Mouse (Mus musculus): ENCODE measurements around the gene Ttc28.

Ttc28 gene

DNA sequence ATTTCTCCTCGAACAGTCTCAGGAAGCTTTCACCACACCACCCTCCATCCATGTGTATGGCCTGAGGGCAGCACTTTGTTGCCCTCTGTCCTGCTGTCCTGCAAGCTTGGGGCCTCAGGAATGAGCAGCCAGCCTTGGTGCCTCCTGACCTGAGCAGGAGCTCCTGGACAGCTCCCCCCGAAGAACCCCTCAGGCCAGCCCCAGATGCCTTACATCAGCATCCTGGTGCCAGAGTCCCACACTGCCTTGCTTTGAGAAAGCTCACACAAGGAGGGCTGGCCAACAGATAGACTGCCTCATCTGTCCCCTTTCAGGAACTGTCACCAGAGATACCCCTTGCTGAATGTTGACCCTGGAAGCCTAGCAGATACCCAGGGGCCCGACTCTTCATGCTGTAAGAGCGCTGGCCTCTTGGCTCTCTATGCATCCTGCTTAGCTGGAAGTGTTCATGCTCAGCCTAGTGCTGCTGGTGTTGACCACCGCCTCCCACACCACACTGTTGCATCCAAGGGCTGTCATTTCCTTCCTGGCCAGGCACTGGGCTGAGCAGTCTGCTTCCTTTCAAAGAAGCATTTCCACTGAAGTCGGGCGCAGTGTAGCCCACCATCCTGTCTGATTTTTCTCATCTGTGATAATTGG lies 259.4 kb downstream of the Ttc28 start:
- DNase-seq = no peak

DNA sequence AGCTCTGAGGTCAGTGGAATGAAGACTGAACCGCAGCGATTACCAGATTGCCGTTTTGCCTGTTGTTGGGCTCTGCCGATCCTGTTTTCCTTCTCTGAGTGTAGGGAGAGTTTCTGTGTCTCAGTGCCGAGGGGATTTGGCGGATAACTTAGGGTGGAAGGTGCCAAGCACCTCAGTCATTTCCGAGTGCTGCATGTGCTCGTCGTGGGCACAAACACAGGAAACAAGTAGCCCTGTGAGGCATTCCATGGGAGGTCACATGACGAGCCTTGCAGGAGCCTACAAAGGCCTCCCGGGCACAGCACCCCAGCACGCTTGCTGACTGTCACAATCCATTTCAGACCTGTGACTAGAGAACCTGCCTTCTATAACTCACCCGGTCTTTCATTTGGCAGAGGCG lies 260.0 kb downstream of the Ttc28 start:
- DNase-seq = no peak

DNA sequence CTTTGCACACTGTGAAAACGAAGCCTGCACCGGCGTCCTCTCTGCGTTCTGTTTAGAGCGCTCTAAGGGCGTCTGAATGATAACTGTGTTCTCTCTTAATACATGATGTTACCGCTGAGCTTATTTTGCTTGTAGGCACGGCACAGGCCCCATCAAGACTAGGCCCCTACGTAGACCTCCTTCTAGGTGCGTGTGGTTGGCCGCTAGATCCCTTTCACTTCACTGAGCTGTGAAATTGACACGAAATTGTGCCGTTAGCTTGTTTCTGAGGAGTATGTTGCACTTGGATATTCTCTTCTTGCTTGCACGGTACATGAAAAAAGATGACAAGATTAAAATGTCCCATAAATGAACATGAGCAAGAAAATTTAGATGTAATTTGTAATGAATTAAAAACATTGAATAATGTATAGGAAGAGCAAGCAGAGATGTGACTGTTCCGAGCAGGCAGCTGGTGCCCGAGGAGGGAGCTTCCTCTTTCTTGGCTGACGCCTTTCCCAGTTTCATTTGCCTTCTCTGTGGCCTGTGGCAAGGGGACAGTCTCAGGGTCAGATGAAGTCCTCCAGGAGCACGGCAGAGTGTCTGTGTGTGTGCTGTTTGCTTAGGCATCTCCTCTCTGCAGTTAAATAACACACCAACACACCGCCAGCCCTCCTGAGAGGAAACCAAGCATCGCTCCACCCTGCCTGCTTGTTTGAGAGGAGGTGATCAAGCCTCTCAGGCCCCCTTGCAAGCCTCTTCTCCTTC lies 261.7 kb downstream of the Ttc28 start:
- DNase-seq = no peak

DNA sequence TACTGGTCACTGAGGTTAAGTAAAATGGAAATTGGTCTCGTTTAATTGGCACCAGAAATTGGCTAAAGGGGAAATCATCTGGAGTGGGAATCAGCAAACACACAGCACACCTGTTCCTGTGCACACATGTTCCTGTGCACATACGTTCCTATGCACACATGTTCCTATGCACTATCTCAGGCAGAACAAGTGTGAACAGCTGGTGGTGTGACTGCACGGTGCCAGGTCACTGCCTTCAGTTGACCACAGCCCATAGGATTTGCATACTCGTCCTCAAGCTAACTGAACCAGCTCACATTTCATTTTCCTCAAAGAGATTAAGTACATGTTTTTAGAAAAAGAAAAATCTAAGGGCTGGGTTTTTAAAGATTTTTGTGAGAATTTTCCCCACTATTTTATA lies 263.2 kb downstream of the Ttc28 start:
- DNase-seq = no peak

DNA sequence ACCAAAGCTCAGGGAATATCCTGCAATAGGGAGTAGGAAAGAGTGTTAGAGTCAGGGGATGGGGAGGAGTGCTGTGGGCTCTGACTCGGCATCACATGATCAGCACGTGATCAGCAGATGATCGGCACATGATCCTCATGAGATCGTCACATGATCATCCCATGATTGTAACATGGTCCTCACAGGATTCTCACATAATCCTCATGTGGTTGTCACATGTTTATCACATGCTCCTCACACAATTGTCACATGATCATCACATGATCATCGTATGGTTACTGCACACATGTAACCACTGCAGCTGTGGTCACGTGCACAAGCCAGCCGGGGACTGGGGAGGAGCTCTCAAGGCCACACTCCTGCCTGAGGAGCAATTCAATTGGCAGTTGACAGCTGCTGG lies 264.8 kb downstream of the Ttc28 start:
- DNase-seq = no peak

DNA sequence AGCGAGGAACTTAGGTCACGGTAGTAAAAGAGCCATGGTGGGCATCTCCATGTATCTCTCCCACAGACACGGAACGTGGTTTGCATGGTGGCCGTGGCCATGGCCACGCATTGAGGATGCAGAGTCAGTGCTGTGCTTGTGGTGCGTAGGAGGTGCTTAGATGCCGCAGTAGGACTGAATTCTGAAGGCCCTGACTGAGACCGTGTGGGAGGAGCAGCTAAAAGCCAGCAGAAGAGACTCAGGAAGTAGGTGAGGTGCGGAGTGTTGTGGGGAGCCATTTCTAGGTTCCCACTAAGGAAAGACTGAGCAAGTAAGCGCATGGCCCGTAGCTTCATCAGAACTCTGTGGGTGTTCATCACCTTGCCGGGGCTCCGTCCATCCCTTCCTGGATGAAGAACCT lies 271.0 kb downstream of the Ttc28 start:
- DNase-seq = no peak

DNA sequence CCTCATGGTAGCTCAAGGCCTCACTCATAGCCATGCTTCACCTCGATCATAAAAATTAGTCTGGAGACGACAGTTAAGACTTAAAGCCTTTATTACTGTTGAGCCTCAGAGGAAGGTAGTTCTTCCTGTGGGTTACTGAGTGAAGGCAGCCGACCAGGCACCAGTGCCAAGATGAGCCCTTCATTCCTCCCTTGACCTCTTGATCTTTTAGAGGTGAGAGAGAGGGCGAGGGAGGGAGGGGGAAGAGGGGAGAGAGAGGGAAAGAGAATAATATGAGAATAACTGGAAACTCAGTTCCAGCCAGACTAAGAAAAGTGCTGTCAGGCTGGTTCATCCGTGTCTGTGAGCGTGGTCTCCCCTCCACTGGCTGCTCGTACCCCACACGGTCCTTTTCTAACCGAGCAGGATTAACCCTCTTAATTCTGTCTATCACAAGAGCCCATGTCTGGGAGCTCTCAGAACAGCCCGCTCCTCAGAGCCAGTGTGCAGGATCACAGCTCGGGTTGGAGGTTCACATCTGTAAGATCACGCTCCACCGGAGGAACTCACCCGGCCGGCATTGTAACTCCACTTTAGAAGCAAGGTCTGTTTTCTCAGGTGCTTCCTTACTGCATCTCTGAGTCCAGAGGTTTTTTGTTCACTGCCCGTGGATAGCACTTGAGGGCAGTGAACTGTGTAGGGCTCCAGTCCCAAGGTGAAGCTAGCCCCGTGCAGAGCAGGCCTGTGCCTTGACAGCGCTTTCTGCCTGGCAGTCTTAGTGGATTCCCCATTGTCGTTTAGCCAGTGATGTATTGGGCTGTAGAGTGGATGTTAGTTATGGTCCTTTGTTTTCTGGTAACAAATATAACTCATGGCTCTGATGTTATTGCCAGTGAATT lies 272.5 kb downstream of the Ttc28 start:
- no peak for DNase-seq

DNA sequence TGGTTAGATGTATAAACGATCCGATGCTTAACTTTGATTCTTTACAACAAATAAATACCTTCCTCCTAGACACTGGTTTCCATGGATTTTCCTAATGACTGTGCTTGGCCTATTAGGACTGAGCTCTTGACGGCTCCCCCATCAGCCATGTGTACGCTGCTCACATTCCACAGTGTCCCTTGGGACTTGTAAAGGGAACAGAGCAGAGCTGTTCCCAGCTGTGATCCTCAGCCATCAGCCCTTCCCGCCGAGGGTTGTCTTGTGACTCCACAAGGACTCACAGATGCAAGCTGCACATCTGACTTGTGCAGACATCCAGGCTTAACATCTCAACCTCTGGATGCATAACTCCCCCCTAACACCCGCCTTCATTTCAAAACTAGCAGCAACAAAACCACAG lies 275.0 kb downstream of the Ttc28 start:
- no peak for DNase-seq

DNA sequence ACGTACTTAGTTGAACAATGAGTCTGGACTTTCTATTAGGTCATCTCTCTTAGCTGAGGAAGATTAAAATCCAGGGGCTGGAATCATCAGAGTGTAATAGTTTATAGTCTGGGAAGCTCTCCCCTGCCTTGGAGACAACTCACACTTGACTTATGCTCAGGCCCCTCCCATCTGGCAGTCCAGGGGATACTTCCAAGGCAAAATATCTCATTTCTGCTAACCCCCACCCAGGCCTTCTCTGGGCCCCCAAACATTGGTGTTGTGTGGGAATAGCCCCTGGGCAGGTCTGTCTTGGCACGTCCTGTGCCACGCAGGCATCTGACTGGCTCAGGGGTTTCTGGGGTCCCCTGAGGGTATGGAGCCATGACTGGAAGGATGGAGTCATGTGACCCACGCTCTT lies 275.7 kb downstream of the Ttc28 start:
- no peak for DNase-seq

DNA sequence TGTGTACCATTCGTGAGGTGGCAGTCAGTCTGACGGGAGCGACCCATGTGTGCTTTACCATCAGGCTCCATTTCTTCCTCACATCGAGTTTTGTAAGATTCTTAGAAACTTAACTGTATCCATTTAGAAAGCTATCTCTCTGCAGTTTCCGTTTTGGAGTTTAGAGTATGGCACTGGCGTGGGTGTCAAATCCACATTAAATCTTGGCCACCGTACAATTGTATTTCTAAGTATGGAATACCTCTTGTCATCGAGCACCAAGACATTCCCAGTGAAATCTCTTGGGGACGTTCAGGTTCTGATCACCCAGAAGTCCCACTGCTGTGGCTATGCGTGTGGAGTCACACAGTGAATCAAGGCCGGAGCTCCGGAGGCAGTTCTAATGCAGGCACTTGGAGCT lies 276.3 kb downstream of the Ttc28 start:
- DNase-seq = no peak

DNA sequence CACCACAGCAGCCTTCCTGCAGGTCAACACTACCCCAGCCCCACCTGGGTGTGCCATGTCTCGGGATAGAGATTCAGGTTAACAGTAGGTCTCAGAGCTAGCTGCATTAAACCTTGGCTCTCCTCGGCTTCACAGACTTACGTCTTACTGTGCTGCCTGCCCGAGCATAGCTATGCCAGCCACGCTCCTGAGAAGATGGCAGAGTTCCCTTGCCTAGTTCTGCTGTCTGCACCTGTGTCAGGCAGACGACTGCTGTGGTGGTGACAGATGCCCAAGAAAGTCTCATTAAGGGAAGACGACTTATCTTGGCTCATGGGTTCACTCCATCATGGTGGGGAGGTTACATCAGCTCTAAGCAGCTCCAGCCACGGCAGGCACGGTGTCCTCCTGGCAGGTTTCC lies 278.7 kb downstream of the Ttc28 start:
- DNase-seq = no peak

DNA sequence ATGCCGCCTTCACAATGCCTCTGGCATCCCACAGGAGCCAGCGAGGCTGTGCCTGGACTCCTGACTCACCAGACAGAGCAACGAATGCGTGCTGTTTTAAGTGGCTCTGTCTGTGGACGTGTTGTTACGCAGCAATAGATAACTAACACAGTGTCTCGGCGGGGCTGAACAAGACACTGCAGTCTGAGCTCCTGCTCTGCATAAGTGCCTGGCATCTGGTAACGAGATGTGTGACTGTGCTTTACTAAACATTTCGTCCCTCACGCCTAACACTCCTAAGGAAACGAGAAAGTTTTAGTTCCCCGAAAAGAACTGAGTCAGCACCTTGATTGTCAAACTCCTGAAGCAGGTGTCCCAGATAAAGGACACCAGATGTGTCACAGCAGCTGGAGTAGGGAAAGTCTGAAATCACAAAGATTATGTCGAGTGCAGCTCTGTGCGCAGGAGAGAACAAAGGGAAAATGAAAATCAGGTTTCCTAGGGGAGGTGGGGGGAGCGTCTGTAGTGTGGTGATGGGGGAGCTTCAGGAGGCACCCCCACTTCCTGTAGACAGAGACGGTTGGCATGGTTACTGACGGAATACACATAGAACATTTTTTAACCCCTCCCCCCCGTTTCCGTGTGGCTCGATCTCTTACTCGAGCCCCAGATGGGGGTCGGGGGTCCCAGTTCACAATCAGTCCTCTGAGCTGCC lies 280.2 kb downstream of the Ttc28 start:
- peak; percentile 69 for DNase-seq

DNA sequence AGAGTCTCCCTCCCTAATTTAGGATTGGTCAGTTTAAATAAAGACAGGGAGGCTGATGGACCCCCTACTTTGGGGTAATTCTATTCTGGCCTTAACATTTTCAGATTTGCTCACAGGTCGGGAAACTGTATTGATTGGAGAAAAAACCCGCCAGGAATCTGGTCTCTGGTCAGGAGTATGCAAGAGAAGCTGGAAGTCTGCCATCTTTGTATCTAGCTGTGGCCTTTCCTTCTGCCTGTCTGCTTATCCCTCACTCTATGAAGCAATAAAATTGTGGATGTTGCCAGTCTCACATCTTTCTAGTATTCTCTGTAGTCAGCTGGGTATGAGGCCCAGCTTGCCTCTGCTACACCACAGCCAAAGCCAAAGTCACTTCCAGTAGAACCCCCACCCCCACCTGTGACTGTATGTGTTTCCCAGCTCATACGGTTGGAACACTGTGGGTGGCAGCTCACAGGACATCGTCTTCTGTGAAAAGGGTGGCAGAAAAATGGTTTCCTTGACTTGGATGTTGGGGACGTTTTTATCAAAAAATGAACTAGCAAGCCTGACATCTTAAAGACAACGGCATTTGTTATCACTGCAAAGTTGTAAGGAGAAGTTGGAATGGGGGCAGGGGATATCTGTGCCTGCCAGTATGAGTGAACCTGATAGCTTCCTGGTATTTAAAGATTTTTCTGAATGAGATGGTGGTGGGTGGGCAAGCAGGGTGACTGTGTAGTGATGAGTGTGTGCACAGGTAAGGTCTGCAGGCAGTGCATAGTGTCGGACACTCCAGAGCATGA lies 281.7 kb downstream of the Ttc28 start:
- no peak for DNase-seq

DNA sequence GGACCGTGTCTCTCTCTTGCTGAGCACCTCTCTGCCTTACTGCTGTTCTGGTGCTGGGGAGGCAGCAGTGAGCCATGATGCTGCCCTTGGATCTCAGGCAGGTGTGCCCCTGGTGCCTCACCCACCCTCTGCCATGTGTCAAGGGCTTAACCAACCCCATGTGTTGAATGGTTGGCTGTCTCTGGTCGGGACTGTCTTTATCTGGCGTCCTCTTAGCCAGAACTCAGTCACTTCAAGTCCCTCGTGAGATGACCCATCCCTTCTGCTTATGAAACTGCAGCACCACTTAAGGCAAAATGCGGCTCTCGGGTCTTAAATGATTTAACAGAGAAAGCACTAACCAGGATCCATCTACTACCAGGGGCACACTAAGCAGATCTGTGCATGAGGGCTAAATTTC lies 283.3 kb downstream of the Ttc28 start:
- DNase-seq = no peak

DNA sequence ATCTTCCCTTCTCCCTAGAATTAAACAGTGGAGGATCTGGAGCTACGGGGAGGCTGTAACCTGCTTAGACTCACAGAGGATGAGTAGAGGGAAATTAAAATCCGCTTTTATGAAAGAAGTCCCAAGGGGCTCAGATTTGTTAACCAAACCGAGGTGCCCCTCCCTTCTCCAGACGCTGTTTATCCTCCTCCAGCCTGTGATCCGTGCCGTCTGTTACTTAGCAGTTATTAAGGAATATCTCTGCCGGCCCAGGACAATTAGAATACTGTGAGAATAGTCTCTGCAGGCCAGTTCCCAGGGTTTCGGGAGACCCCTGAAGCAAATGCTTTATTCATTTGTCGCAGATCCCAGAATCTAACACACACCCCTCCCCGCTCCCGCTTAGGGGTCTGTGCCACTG lies 283.8 kb downstream of the Ttc28 start:
- DNase-seq = no peak

DNA sequence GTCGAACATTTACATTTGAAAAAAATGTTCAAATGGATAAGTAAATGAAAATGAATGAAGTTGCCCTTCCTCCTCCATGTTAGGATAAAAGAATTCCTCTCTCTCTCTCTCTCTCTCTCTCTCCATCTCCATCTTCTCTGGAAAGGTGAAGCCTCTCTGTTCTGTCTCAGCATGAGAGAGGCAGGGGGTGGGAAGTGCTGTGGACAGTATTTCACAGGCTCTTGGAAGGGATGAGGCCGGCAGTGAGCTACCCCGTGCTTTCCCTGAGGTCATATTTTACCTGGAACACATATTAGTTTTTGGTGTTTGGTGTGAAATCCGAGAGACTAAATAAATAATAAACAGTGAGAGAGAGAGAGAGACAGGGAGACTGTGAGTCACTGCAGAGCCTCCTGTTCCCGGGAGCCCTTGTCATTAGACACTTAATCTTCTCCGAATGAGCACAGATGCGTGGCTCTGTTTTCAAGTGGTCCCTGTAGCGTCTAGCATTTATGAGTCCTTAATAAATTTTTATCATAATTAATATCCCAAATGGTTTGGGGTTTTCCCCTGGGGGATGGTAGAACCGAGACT lies 284.8 kb downstream of the Ttc28 start:
- no peak for DNase-seq

DNA sequence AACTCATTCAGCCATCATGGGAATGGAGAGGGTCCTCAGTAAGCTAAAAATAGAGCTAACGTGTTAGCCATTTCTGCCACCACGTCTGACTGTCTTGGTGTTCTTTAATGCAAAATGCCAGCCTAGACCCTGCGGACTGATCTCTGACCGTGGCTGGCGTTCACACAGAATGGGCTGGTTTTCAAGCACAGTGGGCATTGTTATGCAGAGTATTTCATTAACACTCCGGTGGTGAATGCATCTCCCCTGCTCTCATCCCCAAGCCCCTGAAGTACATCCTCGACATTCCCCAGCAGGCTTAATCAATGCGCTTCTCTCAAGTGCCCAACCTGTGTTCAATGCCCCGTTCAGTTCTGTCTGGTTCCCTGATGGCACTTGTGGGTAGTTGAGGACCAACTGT lies 290.8 kb downstream of the Ttc28 start:
- no peak for DNase-seq

DNA sequence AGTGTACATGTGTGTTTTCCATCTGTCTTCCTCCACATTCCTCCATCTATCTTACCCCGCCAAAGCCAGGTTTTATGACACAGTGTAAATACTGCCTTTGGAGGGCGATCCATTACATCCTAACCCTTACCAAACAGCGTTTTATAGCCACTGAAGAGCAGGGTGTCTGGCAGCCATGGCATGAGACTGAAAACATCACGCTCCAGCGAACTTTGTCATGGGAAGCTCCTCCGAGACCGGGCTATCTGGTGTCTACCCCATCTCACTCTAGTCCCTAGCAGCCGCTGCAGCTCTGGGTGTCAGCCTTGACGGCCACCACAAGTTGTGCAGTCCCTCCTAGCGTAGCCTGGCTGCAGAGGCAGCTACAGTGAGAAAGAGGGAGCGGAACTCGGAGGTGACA lies 295.8 kb downstream of the Ttc28 start:
- no peak for DNase-seq

DNA sequence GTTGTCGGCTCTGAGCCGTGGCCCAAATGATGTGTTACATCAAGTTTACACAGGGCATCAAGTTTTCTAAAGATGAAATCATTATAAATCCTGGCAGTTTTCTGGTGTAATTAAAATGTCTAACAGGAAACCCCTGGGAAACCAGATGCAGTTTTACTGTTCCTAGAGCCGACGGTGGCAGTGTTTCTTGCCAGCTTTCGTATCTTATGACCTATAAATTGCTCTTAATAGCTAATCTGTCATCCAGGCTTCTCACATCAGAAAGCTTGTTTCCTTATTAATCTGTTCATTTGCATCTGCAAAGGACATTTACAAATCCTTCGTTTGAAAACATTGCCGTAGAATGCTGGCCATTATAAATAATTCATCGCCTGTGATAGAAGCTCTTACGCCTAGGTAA lies 296.2 kb downstream of the Ttc28 start:
- DNase-seq = no peak

DNA sequence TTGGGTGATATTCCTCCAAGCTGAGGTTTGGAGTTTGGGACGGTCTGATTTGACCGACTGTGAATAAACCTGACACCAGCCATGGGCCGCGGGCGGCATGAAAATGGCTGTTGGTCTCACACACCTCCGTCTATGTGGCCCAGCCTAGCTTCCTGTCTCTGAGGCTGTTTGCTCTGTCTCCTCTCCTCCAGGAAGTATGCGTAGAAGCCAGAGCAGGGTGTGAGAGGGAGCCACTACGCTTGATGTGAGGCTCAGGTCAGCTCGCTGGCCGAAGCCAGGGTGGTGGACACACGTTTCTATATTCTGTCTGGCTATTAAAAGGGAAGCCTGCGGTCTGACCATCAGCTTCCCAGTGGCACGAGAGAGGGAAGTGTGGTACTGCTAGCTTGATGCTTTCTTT lies 296.8 kb downstream of the Ttc28 start:
- peak; percentile 57 for DNase-seq

DNA sequence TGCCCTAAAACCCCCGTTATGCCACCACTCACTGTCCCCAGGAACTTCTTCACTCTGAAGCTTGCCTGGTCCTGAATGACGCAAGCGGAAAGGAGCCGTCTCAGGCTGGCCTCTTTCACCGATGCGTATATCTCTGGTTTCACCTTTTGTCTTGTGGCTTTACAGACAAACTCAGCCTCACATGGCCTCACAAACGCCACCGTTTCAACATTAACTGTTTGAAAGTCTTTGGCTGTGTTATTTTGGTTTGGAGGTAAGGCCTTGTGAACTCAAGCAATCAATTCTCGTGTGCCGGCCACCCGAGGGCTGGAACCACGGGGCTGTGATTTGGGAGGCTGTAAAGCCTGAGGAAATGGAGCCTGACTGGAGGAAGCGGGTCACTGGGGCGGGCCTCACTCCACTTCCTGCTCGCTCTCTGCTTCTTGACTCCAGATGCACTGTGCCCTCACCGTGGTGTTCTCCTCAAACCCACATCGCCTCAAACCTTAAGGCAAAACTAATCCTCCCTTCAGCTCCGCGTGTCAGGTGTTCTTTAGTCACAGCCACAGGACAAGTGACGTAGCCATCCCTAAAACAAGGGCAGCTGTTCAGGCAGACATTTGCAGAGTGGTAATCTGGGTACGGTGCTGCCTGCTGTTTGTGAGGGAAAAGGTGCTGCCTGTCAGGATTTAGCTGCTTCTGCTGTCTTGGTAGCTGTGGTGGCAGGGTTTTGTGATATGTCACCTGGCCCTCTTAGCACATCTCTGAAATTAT lies 298.9 kb downstream of the Ttc28 start:
- peak; percentile 84 for DNase-seq

Data from thymus, postnatal 14 days (tissue).